Mouse (Mus musculus) hindbrain, embryonic 14.5 days (tissue): ENCODE data around the gene Fastkd5. TPM values are rescaled to one million over a fixed set of nuclear protein-coding genes. Genes with fewer than 3 reads are reported as not detected.
"Not testable (repeated sequence)": the region's sequence is repeated elsewhere in the genome, so short reads cannot be mapped to it uniquely, and the experiment has no call there.

Experiments used
- ATAC-seq: fragments of 200-750 bp; cut with Nextera tagmentation; 2 replicates; pipeline ENCODE4 v1.8.0; 2017; ENCODE audit warnings: moderate number of reproducible peaks, mild to moderate bottlenecking, moderate TSS enrichment, moderate library complexity; ENCODE audit not compliant: low FRiP score
- DNase-seq: peaks from one replicate; pipeline ENCODE4 v3.0.0-alpha.2; 2015; ENCODE audit warnings: low spot score
- H3K27ac ChIP-seq: fragments of 300-500 bp; sonication (generic); 2 replicates; pipeline ENCODE4 v1.5.1; 2014; ENCODE audit warnings: mild to moderate bottlenecking, moderate library complexity
- H3K27me3 ChIP-seq: fragments of 300-500 bp; sonication (generic); 2 replicates; pipeline ENCODE4 v1.6.1; 2014; ENCODE audit warnings: mild to moderate bottlenecking, low read length, mixed read lengths; ENCODE audit not compliant: control insufficient read depth, insufficient read depth
- H3K36me3 ChIP-seq: fragments of 300-500 bp; sonication (generic); replicated peaks from 2 replicates; pipeline ENCODE4 v1.6.1; 2014; ENCODE audit not compliant: control insufficient read depth, insufficient read depth
- H3K4me1 ChIP-seq: fragments of 300-500 bp; sonication (generic); replicated peaks from 2 replicates; pipeline ENCODE4 v1.6.1; 2014; ENCODE audit warnings: antibody characterized with exemption, low read length, mixed read lengths; ENCODE audit not compliant: control insufficient read depth, insufficient read depth
- H3K4me2 ChIP-seq: fragments of 300-500 bp; sonication (generic); replicated peaks from 2 replicates; pipeline ENCODE4 v1.6.1; 2014; ENCODE audit warnings: mild to moderate bottlenecking, moderate library complexity
- H3K4me3 ChIP-seq: fragments of 300-500 bp; sonication (generic); replicated peaks from 2 replicates; pipeline ENCODE4 v1.5.1; 2014; ENCODE audit warnings: mild to moderate bottlenecking, low read length
- H3K9ac ChIP-seq: fragments of 300-500 bp; sonication (generic); 2 replicates; pipeline ENCODE4 v1.6.1; 2014
- H3K9me3 ChIP-seq: fragments of 300-500 bp; sonication (generic); 2 replicates; pipeline ENCODE4 v1.6.1; 2016; ENCODE audit warnings: low read length; ENCODE audit not compliant: control insufficient read depth
- WGBS: fragments of 180-500 bp; shearing (Covaris S2); extraction: QIAGEN DNeasy Blood & Tissue Kit; methylation state at CpG from one replicate; pipeline ENCODE4 v1.1.7; 2014; 5-methylcytosine and 5-hydroxymethylcytosine counted together
- polyA plus RNA-seq: library from polyadenylated mRNA; unstranded; fragments of >200 nt; fragmentation: Nextera tagmentation; extraction: Ambion mirVana; gene quantifications from 2 replicates; pipeline ENCODE4 v1.2.1, GENCODE M21; 2014

The Fastkd5 gene
- polyA plus RNA-seq, 1 experiment from 2014 or later: 11.5 TPM

GRCm38 (mm10) chr2:130586016-130586415, 43.8 kb downstream of the Fastkd5 start:
- Histone ChIP-seq H3K4me2 (no peak overlapping the region), H3K27ac (no peak overlapping the region), H3K4me1 (peaks cover under 1% of the 10 kb centered on the region; the same call in 1 of the 2 replicates), H3K36me3 (peaks cover 7% of the 10 kb centered on the region), H3K4me3 (no peak overlapping the region), H3K9me3 (no peaks in the 10 kb centered on the region), H3K9ac (no peak overlapping the region), H3K27me3 (peaks cover 21% of the 10 kb centered on the region)
- 89% methylated on average over 6 of the region's 6 CpGs for WGBS
- no peak for ATAC-seq
- no peak for DNase-seq

- 80% methylated on average over 10 of the region's 10 CpGs for WGBS
- Histone ChIP-seq H3K27ac (no peak overlapping the region), H3K27me3 (peaks cover 41% of the 10 kb centered on the region), H3K4me2 (no peak overlapping the region), H3K9me3 (no peaks in the 10 kb centered on the region), H3K36me3 (no peaks in the 10 kb centered on the region), H3K9ac (no peak overlapping the region), H3K4me1 (peaks cover 9% of the 10 kb centered on the region; the same call in 1 of the 2 replicates), H3K4me3 (no peak overlapping the region)
- no peak for ATAC-seq
- no peak for DNase-seq
These were observed 45.8 kb downstream of the Fastkd5 start for GRCm38 (mm10) chr2:130583902-130584560.

- no peak for ATAC-seq
- no peak within 1 kb of the TSS for H3K27ac ChIP-seq
- no peaks in the 10 kb centered on the region for H3K9me3 ChIP-seq
- no peaks in the 10 kb centered on the region for H3K36me3 ChIP-seq
- 38% methylated on average over 10 of the region's 10 CpGs for WGBS
- no peak within 1 kb of the TSS for H3K4me3 ChIP-seq
- no peak within 1 kb of the TSS for H3K4me2 ChIP-seq
- H3K4me1 ChIP-seq: peaks cover 11% of the 10 kb centered on the region; the same call in 1 of the 2 replicates
- no peak within 1 kb of the TSS for H3K9ac ChIP-seq
- H3K27me3 ChIP-seq: peaks cover 56% of the 10 kb centered on the region
- no peak for DNase-seq
These were observed 47.3 kb downstream of the Fastkd5 start, which contains the start of gene Avp for GRCm38 (mm10) chr2:130582552-130582951. TSS of gene Avp (minus strand) at chr2:130582554.

- Histone ChIP-seq H3K27me3 (peaks cover 69% of the 10 kb centered on the region), H3K4me3 (peak overlapping the region; percentile 25), H3K4me1 (peaks cover 13% of the 10 kb centered on the region; the same call in 1 of the 2 replicates), H3K9me3 (no peaks in the 10 kb centered on the region), H3K27ac (no peak overlapping the region), H3K9ac (0 out of 2 replicates have a peak overlapping the region, but pooled peaks have one; percentile 38), H3K4me2 (peak overlapping the region; percentile 48), H3K36me3 (no peaks in the 10 kb centered on the region)
- no peak for DNase-seq
- ATAC-seq: no peak
- 2% methylated on average over 16 of the region's 16 CpGs for WGBS
These were observed 48.6 kb downstream of the Fastkd5 start for GRCm38 (mm10) chr2:130581201-130581600.

GRCm38 (mm10) chr2:130579791-130580190, 50.0 kb downstream of the Fastkd5 start:
- Histone ChIP-seq H3K36me3 (no peaks in the 10 kb centered on the region), H3K4me3 (0 out of 2 replicates have a peak overlapping the region, but pooled peaks have one; percentile 25), H3K27ac (no peak overlapping the region), H3K4me2 (peak overlapping the region; percentile 48; the same call in 1 of the 2 replicates), H3K4me1 (peaks cover 13% of the 10 kb centered on the region; the same call in 1 of the 2 replicates), H3K9me3 (no peaks in the 10 kb centered on the region), H3K27me3 (peaks cover 83% of the 10 kb centered on the region), H3K9ac (no peak overlapping the region)
- no peak for DNase-seq
- no peak for ATAC-seq
- WGBS: 8% methylated on average over 8 of the region's 8 CpGs

GRCm38 (mm10) chr2:130578148-130578547, 51.7 kb downstream of the Fastkd5 start:
- ATAC-seq: no peak
- WGBS: 7% methylated on average over 10 of the region's 11 CpGs
- Histone ChIP-seq H3K9me3 (no peaks in the 10 kb centered on the region), H3K27me3 (peaks cover 87% of the 10 kb centered on the region), H3K36me3 (no peaks in the 10 kb centered on the region), H3K9ac (no peak overlapping the region), H3K4me2 (no peak overlapping the region), H3K4me1 (peaks cover 13% of the 10 kb centered on the region; the same call in 1 of the 2 replicates), H3K4me3 (no peak overlapping the region), H3K27ac (no peak overlapping the region)
- no peak for DNase-seq

- no peak overlapping the region for H3K4me3 ChIP-seq
- H3K9me3 ChIP-seq: no peaks in the 10 kb centered on the region
- no peak for DNase-seq
- peaks cover 82% of the 10 kb centered on the region for H3K27me3 ChIP-seq
- WGBS: 3% methylated on average over 12 of the region's 12 CpGs
- no peak overlapping the region for H3K27ac ChIP-seq
- peaks cover 13% of the 10 kb centered on the region; the same call in 1 of the 2 replicates for H3K4me1 ChIP-seq
- H3K36me3 ChIP-seq: no peaks in the 10 kb centered on the region
- H3K4me2 ChIP-seq: no peak overlapping the region
- H3K9ac ChIP-seq: no peak overlapping the region
- 0 out of 2 replicates have a peak, but pooled peaks have one; percentile 21 for ATAC-seq
These were observed 52.2 kb downstream of the Fastkd5 start for GRCm38 (mm10) chr2:130577632-130578031.

- H3K4me1 ChIP-seq: peaks cover 13% of the 10 kb centered on the region; the same call in 1 of the 2 replicates
- no peak for DNase-seq
These were observed 52.8 kb downstream of the Fastkd5 start for GRCm38 (mm10) chr2:130577021-130577420.

GRCm38 (mm10) chr2:130576564-130576963, 53.3 kb downstream of the Fastkd5 start:
- H3K36me3 ChIP-seq, ATAC-seq, H3K9me3 ChIP-seq, H3K9ac ChIP-seq, H3K27ac ChIP-seq, DNase-seq: not testable (repeated sequence)
- 1% methylated on average over 28 of the region's 32 CpGs for WGBS
- H3K4me3 ChIP-seq: peak overlapping the region; percentile 20
- H3K4me1 ChIP-seq: peaks cover 13% of the 10 kb centered on the region; the same call in 1 of the 2 replicates
- H3K4me2 ChIP-seq: peak overlapping the region; percentile 42
- H3K27me3 ChIP-seq: peaks cover 71% of the 10 kb centered on the region

More at GRCm38 (mm10) chr2:130577021-130577420, 52.8 kb downstream of the Fastkd5 start:
- Histone ChIP-seq H3K9me3 (no peaks in the 10 kb centered on the region), H3K9ac (no peak overlapping the region), H3K4me3 (peak overlapping the region; percentile 20), H3K27me3 (peaks cover 76% of the 10 kb centered on the region), H3K27ac (no peak overlapping the region), H3K36me3 (no peaks in the 10 kb centered on the region), H3K4me2 (peak overlapping the region; percentile 42; the same call in 1 of the 2 replicates)
- no peak for ATAC-seq
- WGBS: 2% methylated on average over 9 of the region's 9 CpGs
